Mouse (Mus musculus) forebrain, embryonic 16.5 days (tissue): Measurements from ENCODE around the gene Phc1. TPM values are rescaled to one million over a fixed set of nuclear protein-coding genes. Genes with fewer than 3 reads are reported as not detected.

Source experiments
- ATAC-seq: fragments of 200-750 bp; cut with Nextera tagmentation; 2 replicates; pipeline ENCODE4 v1.8.0; 2017; ENCODE audit warnings: mild to moderate bottlenecking, moderate library complexity
- H3K27ac ChIP-seq: fragments of 300-500 bp; sonication (generic); 2 replicates; pipeline ENCODE4 v1.5.1; 2014; ENCODE audit warnings: low read length, control low read depth
- H3K27me3 ChIP-seq: fragments of 300-500 bp; sonication (generic); replicated peaks from 2 replicates; pipeline ENCODE4 v1.6.1; 2014; ENCODE audit warnings: low read length; ENCODE audit not compliant: control insufficient read depth, insufficient read depth
- H3K36me3 ChIP-seq: fragments of 300-500 bp; sonication (generic); 2 replicates; pipeline ENCODE4 v1.6.1; 2014; ENCODE audit not compliant: control insufficient read depth, insufficient read depth
- H3K4me1 ChIP-seq: fragments of 300-500 bp; sonication (generic); replicated peaks from 2 replicates; pipeline ENCODE4 v1.6.1; 2014; ENCODE audit warnings: low read length; ENCODE audit not compliant: control insufficient read depth, insufficient read depth
- H3K4me2 ChIP-seq: fragments of 300-500 bp; sonication (generic); 2 replicates; pipeline ENCODE4 v1.6.1; 2014; ENCODE audit warnings: mild to moderate bottlenecking, low read length, control low read depth
- H3K4me3 ChIP-seq: fragments of 300-500 bp; sonication (generic); replicated peaks from 2 replicates; pipeline ENCODE4 v1.5.1; 2014; ENCODE audit warnings: mild to moderate bottlenecking, low read length, control low read depth
- H3K9ac ChIP-seq: fragments of 300-500 bp; sonication (generic); replicated peaks from 2 replicates; pipeline ENCODE4 v1.6.1; 2014; ENCODE audit warnings: low read depth, low read length, control low read depth
- H3K9me3 ChIP-seq: fragments of 300-500 bp; sonication (generic); 2 replicates; pipeline ENCODE4 v1.6.1; 2016; ENCODE audit warnings: low read length; ENCODE audit not compliant: control insufficient read depth
- WGBS: fragments of 180-500 bp; shearing (Covaris S2); extraction: QIAGEN DNeasy Blood & Tissue Kit; methylation state at CpG from one replicate; pipeline ENCODE4 v1.1.7; 2014; 5-methylcytosine and 5-hydroxymethylcytosine counted together
- polyA plus RNA-seq: library from polyadenylated mRNA; unstranded; fragments of >200 nt; fragmentation: Nextera tagmentation; extraction: Ambion mirVana; gene quantifications from 2 replicates; pipeline ENCODE4 v1.2.1, GENCODE M21; 2015

Phc1 gene
- polyA plus RNA-seq, 1 experiment from 2014 or later, result 36.9 TPM

DNA sequence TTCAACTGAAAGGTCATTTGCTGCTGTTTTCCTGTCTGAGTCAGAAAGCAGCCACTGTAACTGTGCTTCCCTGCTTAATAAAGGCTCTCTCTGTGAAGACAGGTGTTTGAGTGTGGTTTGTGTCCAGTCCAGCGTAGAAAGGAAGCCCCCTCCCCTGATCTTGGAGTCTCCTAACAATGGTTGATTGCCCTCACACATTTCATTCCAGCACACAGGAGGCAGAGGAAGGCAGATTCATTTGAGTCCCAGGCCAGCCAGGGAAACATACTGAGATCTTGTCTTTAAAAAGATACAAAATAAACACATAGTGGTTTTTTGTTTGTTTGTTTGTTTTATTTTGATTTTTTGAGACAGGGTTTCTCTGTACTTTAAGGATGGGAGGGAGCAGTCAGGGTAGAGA lies 38.2 kb downstream of the Phc1 start:
- H3K4me2 ChIP-seq, result no peak overlapping the region
- H3K4me3 ChIP-seq, result no peak overlapping the region
- H3K9ac ChIP-seq, result no peak overlapping the region
- H3K9me3 ChIP-seq, result no peaks in the 10 kb centered on the region
- H3K4me1 ChIP-seq, result peaks cover 2% of the 10 kb centered on the region; the same call in 1 of the 2 replicates
- H3K27me3 ChIP-seq, result no peaks in the 10 kb centered on the region
- WGBS, result 77% methylated on average over 1 of the region's 1 CpGs
- no peak overlapping the region for H3K27ac ChIP-seq
- no peaks in the 10 kb centered on the region for H3K36me3 ChIP-seq
- no peak for ATAC-seq

DNA sequence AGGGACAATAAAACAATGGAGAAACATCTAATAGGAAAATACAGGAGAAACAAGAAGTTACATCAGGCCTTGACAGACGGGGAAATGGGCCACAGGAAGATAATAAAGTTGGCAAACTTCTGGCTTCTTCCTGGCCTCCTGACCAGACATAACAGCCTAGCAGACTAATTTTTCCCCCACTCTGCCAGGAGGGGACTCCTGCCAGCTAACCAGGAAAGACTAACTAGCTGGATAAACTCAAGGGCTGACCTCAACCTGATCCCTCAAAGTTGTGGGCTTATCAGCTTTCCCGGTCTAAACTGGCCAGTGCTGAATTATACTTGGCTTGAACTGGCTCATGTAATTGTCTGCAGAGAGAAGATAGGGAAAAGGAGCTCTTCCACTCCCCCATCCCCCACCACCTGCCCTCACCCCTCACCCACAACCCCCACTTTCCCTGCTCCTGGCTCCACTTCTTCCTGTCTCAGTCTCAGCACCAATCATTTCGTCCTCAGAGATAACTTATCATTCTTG lies 40.7 kb downstream of the Phc1 start:
- 63% methylated on average over 3 of the region's 3 CpGs for WGBS
- Histone ChIP-seq H3K4me2 (no peak overlapping the region), H3K9ac (no peak overlapping the region), H3K36me3 (no peaks in the 10 kb centered on the region), H3K27me3 (no peaks in the 10 kb centered on the region), H3K4me1 (peaks cover 8% of the 10 kb centered on the region; the same call in 1 of the 2 replicates), H3K27ac (no peak overlapping the region), H3K4me3 (no peak overlapping the region), H3K9me3 (no peaks in the 10 kb centered on the region)
- ATAC-seq, result no peak

DNA sequence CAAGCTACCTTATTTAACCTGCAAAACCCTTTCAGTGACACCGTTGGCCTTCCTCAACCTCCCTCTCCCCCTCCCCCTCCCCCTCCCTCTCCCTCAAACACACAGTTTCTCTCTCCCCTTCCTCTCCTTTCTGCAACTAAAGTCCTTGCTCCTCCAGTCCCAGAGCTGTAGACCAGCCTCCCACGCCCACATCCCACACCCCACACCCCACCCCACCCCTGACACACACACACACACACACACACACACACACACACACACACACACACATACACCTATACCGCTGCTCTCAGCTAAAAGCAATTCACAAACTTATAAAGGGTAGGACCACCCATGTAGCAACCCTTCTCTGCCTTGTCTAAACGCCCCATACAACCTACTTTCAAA lies 42.1 kb downstream of the Phc1 start:
- H3K9ac ChIP-seq, result no peak overlapping the region
- WGBS, result 43% methylated on average over 3 of the region's 4 CpGs
- H3K27ac ChIP-seq, result no peak overlapping the region
- no peak overlapping the region for H3K4me2 ChIP-seq
- H3K27me3 ChIP-seq, result no peaks in the 10 kb centered on the region
- H3K4me3 ChIP-seq, result no peak overlapping the region
- ATAC-seq, result peak; percentile 11; the same call in 1 of the 2 replicates
- peaks cover 8% of the 10 kb centered on the region; the same call in 1 of the 2 replicates for H3K4me1 ChIP-seq
- no peaks in the 10 kb centered on the region for H3K9me3 ChIP-seq
- H3K36me3 ChIP-seq, result no peaks in the 10 kb centered on the region

DNA sequence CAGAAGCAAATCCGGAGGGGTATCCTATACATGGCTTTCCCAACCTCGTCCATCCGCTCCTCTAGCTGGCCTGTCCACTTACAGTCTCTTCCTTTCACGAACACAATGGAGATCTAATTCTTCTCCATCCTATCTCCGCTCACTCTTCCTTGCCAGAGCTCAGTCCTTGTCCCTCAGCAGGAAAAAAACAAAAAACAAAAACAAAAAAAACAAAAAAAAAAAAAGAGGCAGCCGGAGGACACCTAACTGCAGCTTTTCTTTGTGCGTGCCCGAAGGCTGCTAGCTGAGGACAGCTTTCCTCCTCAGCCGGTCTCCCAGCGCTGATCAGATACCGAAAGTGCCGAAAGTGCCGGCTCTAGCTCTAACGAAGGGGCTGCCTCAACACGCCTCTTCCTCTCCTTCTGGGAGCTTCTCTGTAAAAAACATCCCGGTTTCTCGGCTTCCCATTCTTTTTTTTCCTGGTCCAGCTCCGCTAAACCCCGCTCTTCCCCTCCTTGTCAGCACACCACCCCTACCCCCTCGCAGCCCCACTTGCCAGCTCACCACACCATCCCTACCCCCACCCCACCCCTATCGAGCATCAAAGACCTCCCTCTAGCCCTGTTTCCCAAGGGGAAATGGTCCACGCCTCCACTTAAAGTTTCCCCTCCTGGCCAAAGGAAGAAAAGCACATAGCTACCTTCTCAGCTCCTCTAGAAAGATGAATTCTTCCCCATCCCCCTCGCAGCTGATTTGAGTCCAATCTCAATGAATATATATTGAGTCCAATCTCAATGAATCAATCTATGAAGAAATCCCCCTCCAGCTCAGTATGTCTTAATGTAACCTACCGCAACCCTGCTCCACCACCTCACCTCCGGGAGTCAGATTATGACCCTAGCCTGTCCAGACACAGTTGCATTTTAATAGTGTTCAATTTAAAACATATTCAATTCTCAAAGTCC lies 42.8 kb downstream of the Phc1 start:
- no peaks in the 10 kb centered on the region for H3K36me3 ChIP-seq
- peak overlapping the region; percentile 93 for H3K27ac ChIP-seq
- peak overlapping the region; percentile 67 for H3K4me2 ChIP-seq
- WGBS, result 5% methylated on average over 25 of the region's 25 CpGs
- H3K9ac ChIP-seq, result peak overlapping the region; percentile 80
- no peaks in the 10 kb centered on the region for H3K27me3 ChIP-seq
- ATAC-seq, result peak; percentile 86
- peak overlapping the region; percentile 58 for H3K4me3 ChIP-seq
- H3K9me3 ChIP-seq, result no peaks in the 10 kb centered on the region
- H3K4me1 ChIP-seq, result peaks cover 8% of the 10 kb centered on the region; the same call in 1 of the 2 replicates

DNA sequence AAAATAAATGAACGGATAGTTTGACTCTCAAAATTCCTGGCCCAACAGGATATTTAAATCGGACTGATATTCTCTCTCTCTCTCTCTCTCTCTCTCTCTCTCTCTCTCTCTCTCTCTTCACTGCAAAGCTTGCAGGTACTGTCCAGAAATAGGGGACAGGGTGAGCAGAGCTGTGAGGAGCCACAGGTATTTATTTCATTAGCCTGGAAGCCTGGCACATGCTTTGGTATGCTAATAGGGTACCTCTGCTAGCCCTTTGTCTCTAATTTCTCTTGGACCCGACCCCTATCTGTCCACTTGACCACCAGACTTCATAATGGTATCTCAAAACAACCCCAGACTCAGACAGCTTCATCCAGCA lies 43.5 kb downstream of the Phc1 start:
- H3K4me1 ChIP-seq, result peaks cover 10% of the 10 kb centered on the region; the same call in 1 of the 2 replicates

DNA sequence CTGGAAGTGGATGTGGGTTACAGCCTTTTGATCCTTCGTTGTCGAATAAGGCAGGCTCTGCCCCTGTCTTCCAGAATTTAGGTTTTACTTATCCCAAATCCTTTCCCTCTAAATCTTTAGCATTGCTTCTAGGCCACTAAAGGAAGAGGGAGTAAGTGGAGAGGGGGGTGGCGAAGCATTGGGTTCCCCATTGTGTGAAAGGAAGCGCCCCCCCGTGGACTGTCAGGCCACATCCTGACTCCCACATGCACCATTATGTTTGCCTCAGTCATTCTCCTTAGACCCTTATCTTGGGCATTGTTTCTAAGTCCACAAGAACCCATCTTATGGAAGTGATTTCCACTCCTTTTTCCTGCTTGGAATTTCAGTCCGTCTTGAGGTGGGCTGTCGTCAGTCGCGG lies 45.1 kb downstream of the Phc1 start:
- H3K9me3 ChIP-seq, result no peaks in the 10 kb centered on the region
- no peak overlapping the region for H3K4me3 ChIP-seq
- no peak overlapping the region for H3K9ac ChIP-seq
- H3K27me3 ChIP-seq, result no peaks in the 10 kb centered on the region
- no peak overlapping the region for H3K4me2 ChIP-seq
- no peaks in the 10 kb centered on the region for H3K36me3 ChIP-seq
- no peak overlapping the region for H3K27ac ChIP-seq
- peaks cover 10% of the 10 kb centered on the region; the same call in 1 of the 2 replicates for H3K4me1 ChIP-seq
- ATAC-seq, result no peak
- WGBS, result 60% methylated on average over 9 of the region's 9 CpGs

More for the DNA sequence above, 43.5 kb downstream of the Phc1 start:
- Histone ChIP-seq H3K4me2 (peak overlapping the region; percentile 67), H3K36me3 (no peaks in the 10 kb centered on the region), H3K9ac (peak overlapping the region; percentile 80), H3K27ac (peak overlapping the region; percentile 93), H3K27me3 (no peaks in the 10 kb centered on the region), H3K9me3 (no peaks in the 10 kb centered on the region), H3K4me3 (peak overlapping the region; percentile 58)
- peak; percentile 31 for ATAC-seq
- 30% methylated on average over 3 of the region's 3 CpGs for WGBS

DNA sequence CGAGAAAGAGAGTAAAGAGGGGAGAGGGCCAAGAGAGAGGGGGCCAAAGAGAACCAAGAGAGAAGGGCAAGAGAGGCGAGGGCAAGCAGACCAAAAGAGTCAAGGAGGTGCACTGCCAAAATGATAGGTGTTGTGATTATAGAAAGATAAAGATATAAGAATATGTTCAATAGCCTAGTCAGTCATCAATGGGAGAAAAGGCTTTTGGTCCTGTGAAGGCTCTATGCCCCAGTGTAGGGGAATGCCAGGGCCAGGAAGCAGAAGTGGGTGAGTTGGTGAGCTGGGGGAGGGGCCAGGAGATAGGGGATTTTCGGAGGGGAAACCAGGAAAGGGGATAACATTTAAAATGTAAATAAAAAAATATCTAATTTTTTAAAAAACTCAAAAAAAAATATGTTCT lies 46.1 kb downstream of the Phc1 start:
- no peak for ATAC-seq
- H3K4me2 ChIP-seq, result no peak overlapping the region

DNA sequence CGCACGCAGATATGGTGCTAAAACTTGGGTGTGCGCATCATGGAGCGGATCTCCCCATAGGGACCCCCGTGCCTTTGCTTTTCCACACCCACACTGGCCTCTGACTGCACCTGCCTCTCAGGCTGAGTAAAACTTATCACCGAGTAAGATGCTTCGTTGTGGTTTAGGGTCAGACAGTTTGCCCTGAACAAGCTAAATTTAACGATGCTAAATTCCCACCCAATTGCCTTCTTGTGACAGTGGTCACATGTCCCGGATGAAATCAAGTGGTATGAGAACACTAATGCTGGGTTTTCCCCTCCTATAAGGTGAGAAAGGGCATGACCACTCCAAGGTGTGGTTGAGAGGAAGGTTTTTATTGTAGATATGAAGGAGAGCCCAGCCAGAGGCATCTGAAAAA lies 46.6 kb downstream of the Phc1 start:
- 90% methylated on average over 9 of the region's 9 CpGs for WGBS
- H3K4me1 ChIP-seq, result peaks cover 10% of the 10 kb centered on the region; the same call in 1 of the 2 replicates
- ATAC-seq, result no peak

More for the DNA sequence above, 46.1 kb downstream of the Phc1 start:
- Histone ChIP-seq H3K36me3 (no peaks in the 10 kb centered on the region), H3K9ac (no peak overlapping the region), H3K9me3 (no peaks in the 10 kb centered on the region), H3K4me1 (peaks cover 10% of the 10 kb centered on the region; the same call in 1 of the 2 replicates), H3K27me3 (no peaks in the 10 kb centered on the region), H3K27ac (no peak overlapping the region), H3K4me3 (no peak overlapping the region)
- 79% methylated on average over 3 of the region's 3 CpGs for WGBS

DNA sequence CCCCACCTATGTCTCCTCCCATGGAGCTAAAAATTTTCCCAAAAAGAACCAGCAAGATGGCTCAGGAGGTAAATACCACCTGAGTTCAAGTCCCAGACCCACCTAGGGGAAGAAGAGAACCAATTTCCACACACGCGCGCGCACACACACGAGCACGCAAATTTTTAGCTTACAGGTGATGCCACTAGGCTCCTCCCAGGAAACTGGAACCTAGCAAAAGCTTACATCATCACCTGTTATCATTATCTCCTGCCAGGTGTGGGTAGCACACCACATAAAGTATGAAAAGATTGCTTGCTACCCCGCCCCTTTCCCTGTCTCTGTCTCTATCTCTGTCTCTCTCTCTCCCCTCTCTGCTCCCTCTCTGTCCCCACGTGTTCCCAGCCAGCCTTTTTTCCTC lies 47.2 kb downstream of the Phc1 start:
- no peaks in the 10 kb centered on the region for H3K9me3 ChIP-seq
- no peak for ATAC-seq
- 91% methylated on average over 8 of the region's 8 CpGs for WGBS
- H3K4me1 ChIP-seq, result peaks cover 10% of the 10 kb centered on the region; the same call in 1 of the 2 replicates
- no peak overlapping the region for H3K4me2 ChIP-seq
- H3K4me3 ChIP-seq, result no peak overlapping the region
- no peak overlapping the region for H3K9ac ChIP-seq
- no peaks in the 10 kb centered on the region for H3K27me3 ChIP-seq
- H3K36me3 ChIP-seq, result no peaks in the 10 kb centered on the region
- H3K27ac ChIP-seq, result no peak overlapping the region

More for the DNA sequence above, 46.6 kb downstream of the Phc1 start:
- no peak overlapping the region for H3K9ac ChIP-seq
- no peak overlapping the region for H3K4me2 ChIP-seq
- no peaks in the 10 kb centered on the region for H3K36me3 ChIP-seq
- H3K27ac ChIP-seq, result no peak overlapping the region
- H3K4me3 ChIP-seq, result no peak overlapping the region
- no peaks in the 10 kb centered on the region for H3K27me3 ChIP-seq
- no peaks in the 10 kb centered on the region for H3K9me3 ChIP-seq
